Mouse (Mus musculus) cerebellum, adult 11 months (tissue): ENCODE measurements at regions not wholly inside any gene's neighbourhood (a gene's known extent, or its start where the extent isn't known, plus 50 kb on each side); places are given as distances from the start of the nearest gene placed in this dataset.

Experiments
- DNase-seq: peaks from one replicate; pipeline ENCODE4 v3.0.0; 2022

- DNase-seq = no peak
These were observed 318.1 kb downstream of the Sox4 start for GRCm38 (mm10) chr13:28635230-28635950.

DNA sequence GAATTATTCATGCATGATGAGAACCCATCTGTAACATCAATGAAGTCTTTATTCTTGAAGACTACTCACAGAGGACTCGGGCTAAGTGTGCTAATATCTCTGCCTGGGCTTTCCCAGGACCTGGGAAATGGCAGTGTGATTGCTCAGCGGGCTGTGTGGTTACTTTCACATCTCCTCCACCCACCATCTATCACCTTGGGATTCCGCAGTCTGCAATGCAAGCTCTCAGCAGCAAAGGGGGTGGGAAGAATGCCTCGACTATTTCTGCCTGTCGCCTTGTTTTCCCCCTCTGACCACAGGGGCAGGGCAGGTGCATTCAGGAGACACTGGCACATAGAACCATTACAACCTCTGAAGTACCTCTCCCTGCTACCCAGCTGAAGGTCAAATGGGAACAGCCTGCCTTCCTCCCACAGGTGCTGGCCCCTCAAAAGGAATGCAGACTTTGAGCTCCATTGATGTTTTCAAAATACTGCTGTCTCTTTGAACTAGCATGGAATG lies 319.9 kb downstream of the Sox4 start:
- DNase-seq = no peak

DNA sequence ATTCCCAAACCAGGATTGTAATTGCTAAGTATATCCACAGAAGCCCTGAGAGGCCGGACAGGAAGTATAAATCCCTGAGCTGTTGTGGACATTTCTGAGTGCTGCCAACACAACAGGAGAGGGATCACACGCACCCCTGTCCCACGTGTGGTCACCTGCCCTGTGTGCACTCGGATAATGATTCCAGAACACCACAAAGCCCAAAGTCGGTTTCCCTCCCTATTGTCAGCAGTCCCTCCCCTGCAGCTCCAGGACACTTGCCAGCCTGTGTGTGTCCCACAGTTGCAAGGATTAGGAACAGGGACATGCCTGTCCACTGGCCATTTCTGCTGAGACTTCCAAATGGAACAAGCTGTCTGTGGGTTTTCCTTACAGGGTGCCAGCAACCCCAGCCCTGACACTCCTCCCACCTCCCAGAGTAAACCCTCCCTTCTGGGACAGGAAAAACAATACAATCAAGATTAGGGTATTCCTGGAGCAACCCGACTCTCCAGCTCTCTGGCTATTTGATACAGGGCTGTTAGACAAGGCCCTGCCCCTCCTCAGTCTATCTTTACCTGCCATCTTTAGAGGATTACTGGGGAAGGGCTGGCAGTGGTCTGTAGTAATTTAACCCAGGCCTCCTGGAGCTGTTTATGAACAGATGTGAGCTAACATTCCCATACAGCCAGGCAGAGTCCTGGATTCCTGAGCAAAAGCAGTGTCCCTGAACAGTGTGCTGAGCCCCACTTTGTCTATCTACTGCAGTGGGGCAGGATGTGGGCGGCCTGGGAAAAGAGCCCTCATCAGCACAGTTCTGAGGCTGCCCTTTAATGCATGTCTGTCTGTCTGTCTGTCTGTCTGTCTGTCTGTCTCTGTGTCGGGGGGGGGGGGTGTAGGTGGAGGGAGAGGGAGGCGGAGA lies 323.8 kb downstream of the Sox4 start:
- DNase-seq = no peak

DNA sequence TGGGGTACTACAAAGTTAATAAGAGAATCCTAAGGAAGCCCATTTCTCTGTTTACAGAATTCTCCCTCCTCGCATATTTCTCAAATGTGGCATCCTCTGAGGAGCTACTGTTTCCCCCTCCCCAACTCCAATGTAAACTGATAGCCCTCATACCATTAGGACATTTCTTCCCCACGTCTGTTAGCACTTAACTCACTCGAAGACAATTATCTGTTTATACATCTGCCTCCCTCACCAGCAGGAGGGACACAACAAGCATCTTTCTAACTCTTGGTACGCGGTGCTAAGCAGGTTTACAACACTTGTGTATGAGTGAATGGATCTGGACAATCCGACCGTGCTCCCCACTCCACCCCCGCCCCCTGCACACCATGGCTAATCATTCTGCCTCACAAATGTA lies 324.8 kb downstream of the Sox4 start:
- DNase-seq = no peak

- no peak for DNase-seq
These were observed 334.6 kb downstream of the Sox4 start for GRCm38 (mm10) chr13:28618961-28619360.

DNA sequence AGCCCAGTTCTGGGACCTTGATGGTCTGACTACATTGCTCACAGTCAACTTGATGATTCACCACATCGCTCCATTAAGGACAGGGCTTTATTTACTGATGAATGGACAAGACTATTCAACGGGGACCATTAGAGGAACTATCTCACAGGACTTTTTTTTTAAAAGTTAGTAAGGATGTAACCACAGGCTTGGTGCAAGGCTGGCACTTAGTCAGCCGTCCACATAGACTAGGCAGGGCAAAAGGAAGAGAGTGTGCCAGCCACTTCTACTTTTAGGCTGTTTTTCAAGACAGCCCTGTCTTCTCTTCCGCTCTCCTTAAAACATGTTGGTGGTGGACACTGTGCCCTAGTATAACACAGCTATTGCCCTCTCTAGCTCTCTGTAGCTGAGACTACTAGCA lies 336.0 kb downstream of the Sox4 start:
- no peak for DNase-seq

GRCm38 (mm10) chr13:28616645-28617381 lies 336.7 kb downstream of the Sox4 start:
- no peak for DNase-seq

DNA sequence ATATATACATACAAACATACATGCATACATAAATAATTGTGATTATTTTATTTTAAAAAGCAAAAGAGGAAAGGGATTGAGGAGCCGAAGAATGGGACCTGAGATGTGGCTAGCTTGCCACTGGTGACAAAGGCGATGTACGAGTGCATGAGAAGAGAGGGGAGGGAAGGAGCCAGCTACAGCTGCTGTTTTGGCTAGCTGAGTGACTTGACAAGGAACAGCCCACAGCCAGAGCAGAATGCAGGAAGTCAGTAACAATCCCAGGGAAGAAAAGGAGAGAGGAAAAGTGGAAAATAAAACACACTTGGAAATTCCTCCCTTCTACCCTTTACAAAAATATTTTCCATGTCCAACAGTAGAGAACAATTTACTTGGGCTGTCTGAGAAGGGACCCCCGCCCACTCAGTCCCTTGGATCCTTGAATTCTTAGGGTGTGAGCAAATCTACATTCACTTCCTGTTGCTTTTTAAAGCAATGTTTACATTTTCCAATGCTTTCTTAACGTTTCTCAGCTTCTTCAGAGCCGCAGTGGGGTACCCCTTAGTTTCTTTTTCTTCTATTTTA lies 345.9 kb downstream of the Sox4 start:
- no peak for DNase-seq

- DNase-seq = no peak
These were observed 346.9 kb downstream of the Sox4 start for GRCm38 (mm10) chr13:28606651-28607050.

GRCm38 (mm10) chr13:28605833-28606232 lies 347.7 kb downstream of the Sox4 start:
- no peak for DNase-seq

GRCm38 (mm10) chr13:28604016-28604415 lies 346.7 kb downstream of the Gm11361 start:
- DNase-seq = no peak

DNA sequence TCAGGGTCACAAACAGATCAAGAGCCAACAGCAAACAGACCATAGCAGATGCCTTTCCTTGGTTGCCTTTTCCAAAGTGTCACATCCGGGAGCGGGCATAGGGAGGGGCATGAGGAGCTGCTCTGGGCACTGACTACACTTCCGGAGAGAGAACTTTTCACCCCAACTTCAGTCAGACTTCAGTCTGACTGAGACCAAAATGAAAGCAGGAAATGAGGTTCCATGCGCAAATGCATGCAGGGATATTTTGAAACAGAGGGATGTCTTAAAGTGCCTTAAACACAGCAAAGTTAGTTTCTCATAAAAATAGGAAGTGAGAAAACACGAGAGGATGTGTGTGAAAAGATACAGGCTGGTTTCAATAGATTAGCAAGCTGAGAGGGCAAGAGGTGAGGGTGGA lies 343.5 kb downstream of the Gm11361 start:
- no peak for DNase-seq

DNA sequence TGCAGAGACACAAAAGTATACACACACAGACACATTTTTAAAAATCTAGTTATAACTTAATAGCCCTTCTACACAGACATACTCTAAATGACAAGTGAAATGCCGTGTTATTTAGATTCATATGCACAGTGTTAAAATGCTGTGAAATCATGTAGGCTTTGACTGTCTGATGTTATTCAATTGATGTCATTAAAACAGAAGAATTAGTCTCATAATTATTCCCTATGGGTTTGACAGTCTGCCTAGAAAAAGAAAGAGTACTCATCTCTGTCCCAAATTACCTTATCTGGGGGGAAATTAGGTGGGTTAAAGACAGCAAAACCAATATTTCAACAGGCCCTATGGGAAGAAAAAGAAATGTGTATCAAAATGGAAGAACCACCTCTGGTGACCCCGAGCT lies 339.0 kb downstream of the Gm11361 start:
- no peak for DNase-seq

DNA sequence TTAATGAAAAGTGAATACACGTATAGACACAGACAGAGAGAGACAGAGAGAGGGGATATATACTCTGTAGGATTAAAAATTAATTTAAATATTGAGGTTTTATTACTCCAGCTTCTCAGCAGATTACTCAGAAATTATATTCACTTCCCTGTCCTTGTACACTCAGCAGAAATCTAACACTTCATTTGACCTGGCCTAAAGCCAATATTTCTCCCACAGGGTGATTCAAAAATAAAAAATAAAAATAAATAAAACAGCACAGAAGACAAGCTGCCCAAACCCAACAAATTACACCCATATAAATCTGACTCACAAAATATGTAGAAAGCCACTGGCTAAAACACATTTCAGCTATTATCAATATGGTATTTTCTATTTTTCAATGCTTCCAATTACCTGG lies 334.8 kb downstream of the Gm11361 start:
- no peak for DNase-seq

DNA sequence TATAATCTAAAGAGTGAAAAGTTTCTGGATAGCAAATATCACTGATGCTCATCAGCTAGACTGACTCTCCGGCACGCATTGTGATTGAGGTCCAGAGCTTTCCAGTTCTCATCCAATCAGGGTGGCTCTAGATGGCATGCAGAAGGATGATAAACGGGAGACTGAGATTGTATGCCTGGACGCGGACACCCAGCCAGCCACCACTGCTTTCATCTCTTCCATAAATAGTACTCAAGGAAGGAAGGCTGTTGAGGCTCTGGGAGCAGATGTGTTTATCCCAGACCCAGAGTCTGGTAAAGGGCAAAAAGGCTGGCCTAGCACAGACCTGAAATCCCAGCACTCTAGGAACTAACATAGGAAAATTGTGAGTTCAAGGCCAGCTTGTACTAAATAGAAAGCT lies 330.6 kb downstream of the Gm11361 start:
- no peak for DNase-seq

GRCm38 (mm10) chr13:28586693-28587092 lies 329.4 kb downstream of the Gm11361 start:
- no peak for DNase-seq

GRCm38 (mm10) chr13:28586140-28586539 lies 328.8 kb downstream of the Gm11361 start:
- DNase-seq = no peak

DNA sequence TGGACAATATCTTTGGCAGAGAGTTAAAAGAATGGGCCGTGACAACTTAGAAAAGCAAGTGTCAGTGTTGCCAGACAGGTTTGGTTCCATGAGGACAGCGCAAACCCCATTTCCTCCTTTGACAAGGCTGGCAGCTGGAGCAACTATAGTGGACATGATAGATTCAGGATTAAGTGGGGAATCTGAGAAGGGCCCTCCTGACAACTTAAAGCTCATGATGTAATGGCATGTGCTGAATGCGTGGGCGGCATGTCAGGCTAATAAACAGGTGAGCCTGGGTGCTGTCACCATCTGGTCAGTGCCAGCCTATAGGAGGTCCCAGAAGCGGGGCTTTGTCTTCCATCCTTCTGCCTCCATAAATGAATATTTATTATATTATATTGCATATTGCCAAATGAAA lies 326.3 kb downstream of the Gm11361 start:
- no peak for DNase-seq

GRCm38 (mm10) chr13:28575202-28575851 lies 318.0 kb downstream of the Gm11361 start:
- DNase-seq = no peak

DNA sequence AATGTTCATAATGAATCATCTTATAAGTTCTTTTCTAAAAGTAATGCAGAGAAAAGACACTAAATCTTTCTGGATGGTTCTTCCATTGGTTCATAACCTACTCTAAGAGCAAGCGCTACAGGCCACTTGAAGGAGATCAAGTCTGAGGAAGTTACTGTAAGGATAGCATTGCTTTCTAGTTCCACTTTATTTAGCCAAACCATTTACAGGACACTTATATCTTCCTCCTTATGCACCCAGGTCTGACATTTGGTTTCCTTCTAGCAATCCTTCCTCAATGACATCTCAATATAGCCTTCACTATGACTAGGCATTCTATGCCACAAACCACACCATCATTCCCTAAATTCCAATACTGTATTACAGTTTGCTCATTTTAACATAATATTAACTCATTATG lies 316.0 kb downstream of the Gm11361 start:
- DNase-seq = no peak

DNA sequence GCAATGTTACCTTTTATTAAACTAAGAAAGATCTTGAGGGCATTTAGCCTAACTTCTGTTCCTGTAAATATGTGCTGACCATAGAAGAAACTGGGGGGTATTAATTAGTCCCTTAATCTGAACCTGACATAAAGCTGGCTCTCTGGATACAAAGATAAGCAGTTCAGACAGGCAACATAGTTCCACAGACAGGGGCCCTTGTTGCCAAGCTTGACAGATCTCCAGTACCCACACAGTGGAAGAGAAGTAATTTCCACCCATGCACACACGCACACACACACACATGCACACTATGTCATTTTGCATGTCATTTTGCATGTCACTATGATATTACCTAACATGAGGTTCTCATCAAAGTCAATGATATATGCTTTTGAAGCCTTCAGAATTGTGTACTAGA lies 315.1 kb downstream of the Gm11361 start:
- DNase-seq = no peak

GRCm38 (mm10) chr13:28571716-28572115 lies 314.4 kb downstream of the Gm11361 start:
- no peak for DNase-seq

DNA sequence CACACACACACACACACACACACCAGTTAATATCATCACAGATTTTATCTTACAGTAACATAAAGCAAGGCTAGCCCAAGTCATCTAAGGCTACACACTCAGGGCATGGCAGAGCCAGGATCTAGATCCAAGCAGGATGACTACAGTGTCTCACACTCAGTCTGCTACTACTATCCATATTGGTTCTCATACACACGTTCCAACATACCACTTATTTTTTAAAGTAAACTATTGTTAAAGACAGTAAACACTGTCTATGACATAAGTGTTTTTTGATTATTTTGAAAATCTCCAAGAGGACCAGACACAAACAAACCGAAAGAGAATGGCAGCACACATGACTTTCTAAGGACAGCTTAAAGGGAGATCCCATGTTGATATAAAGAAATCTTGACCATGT lies 306.3 kb downstream of the Gm11361 start:
- DNase-seq = no peak
